Mouse (Mus musculus) thymus, adult 18-20 months (tissue): ENCODE results near the gene Slc28a3.
A peak's percentile ranks its signal among the peaks of the same experiment; 100 is the strongest.

Experiments used
- DNase-seq, 2 experiments: peaks; one replicate each; pipeline ENCODE4 v3.0.0; 2022; ENCODE audit warnings: mixed read lengths in 2 of 2

The Slc28a3 gene

DNA sequence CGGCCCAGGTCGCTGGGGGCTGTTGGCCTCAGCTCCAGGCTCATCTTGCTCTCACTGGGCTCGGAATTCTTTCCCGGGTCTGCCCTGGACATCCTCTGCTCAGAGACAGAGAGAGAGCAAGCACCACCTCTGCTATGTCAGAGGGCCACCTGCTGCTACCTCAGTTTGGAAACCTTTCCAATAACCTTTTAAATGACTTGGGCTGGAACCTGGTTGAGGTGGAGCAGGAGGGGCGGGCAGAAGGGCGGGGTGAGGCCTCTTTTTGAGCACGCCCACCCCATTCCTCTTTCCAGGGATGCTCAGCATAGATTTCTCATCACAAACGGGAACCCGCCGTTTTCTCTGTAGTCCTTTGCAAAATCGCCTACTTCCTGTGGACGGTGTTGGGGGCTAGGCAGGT lies at the start of gene Slc28a3:
Gene Slc28a3, minus strand, starts transcription at position 162 of the 400 bp plus-strand sequence.
- no peak for DNase-seq

DNA sequence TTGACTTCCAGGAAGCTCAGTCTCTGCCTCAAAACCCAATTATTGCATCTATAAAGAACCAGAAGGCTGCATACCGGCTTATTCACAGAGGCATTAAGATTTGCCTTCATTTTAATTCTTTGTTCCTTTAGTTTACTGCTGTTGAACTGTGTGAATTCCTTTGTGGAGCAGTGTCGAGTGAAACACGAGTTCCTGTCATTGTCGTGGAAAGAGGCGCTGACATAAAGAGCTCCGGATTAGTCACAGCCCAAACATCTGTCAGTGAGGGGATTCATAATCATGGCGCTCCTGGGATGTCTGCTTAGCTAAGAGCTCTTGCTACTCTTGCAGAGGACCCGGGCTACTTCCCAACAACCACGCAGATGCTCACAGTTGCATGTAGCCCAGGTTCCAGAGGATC lies 47.3 kb upstream of the Slc28a3 start:
- DNase-seq: no peak

DNA sequence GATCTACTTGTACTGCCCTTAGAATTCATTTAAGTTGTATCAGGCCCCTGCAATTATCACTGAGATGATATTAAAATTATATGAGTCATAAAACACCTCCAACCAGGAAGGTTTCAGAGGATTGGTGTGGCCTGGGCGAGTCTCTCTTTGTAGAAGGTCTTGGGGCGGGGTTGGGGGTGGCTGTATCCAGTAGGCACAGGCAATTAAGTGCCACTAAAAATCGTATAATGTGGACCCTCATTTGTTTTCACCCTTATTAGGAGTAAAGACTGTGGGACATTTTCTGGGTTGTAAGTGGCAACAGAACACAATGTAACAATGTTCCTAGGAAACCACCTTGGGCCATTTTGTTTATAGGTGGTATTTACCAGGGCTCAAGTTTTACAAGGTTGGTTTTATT lies 46.2 kb upstream of the Slc28a3 start:
- no peak for DNase-seq

DNA sequence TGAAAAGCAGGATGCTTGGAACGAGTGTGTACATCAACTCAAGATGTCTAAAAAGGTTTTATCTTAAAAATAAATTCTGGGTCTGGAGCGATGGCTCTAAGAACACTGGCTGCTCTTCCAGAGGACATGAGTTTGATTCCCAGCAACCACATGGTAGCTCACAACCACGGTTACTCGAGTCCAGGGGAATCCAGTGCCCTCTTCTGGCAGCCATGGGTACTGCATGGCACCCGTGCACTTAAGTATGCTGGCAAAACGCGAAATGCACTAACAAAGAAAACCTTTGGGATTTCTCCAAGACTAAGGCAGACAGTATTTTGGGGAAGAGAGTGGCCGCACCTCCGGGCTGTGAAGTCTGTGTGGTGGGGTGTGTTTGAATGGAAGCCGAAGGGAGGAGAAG lies 44.9 kb upstream of the Slc28a3 start:
- DNase-seq: no peak

GRCm38 (mm10) chr13:58640330-58640729 lies 29.7 kb upstream of the Slc28a3 start:
- no peak for DNase-seq

GRCm38 (mm10) chr13:58638950-58639349 lies 28.3 kb upstream of the Slc28a3 start:
- DNase-seq: no peak

DNA sequence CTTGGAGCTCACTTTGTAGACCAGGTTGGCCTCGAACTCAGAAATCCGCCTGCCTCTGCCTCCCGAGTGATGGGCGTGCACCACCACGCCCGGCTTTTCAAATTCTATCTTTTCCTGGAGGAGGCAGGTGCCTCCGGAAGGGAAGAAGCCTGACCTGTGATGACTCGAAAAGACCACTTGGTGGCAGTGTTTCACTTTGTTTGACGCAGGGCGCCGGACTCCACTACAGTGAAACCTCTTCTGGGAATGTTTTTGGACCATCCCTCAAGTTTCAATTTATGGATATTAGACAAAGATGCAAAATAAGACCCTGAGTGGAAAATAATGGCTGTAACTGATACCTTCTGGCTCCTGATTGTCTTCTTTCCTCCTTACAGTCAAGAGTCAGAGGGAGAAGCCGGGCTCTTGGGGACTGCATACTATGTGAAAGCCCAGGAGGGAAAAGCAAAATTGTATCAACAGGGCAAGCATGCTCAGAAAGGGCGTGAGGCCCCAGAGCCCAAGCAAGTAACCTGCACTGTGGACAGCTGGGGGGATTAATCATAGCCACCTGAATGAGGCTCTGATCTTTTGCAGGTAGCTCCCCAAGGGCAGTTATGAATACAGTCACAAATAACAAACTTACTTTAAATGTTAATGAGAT lies 26.8 kb upstream of the Slc28a3 start:
- DNase-seq: peak in 1 of 2 experiments; percentile 5

GRCm38 (mm10) chr13:58633887-58634286 lies 23.2 kb upstream of the Slc28a3 start:
- no peak for DNase-seq

DNA sequence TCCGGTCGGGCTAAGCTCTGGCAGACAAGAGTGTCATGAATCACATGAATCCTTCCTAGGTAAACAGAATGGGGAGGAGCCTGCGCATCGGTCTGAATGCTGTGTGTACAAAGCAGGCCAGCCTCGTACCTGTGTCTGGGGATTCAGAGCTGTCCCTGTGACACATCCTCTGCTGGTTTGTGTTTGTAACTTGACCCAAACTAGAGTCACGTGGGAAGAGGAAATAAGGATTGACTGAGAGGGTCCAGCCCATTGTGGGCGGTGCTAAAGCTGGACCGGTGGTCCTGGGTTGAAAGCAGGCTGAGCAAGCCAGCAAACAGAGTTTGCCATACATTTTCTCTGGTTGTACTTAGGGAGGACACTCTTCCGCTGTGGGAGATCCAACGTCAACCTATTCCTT lies 20.1 kb upstream of the Slc28a3 start:
- no peak for DNase-seq

DNA sequence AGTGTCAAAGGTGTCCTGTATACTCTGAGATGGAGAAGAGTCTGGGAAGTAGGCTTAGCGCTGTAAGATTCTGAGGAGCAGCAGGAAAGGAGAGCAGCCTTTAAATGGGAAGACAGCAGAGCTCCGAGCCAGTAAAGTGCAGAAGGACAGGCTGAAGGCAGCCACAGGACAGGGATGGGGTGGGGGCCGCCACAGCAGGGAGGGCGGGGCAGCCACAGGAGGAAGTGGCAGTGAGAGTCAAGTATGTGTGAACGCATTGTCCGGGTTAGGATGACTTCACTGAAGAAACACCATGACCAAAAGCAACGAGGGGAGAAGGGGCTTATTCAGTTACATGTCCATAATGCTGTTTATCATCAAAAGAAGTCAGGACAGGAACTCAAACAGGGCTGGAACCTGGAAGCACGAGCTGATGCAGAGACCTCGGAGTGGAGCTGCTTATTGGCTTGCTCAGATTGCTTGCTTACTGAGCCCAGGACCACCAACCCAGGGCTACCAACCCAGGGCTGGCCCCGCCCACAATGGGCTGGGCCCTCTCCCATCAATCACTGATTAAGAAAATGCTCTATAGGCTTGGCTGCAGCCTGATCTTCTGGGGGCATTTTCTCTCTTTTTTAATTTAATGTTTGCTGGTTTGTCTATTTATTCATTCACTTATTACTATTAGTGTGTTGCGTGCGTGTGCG lies 18.8 kb upstream of the Slc28a3 start:
- no peak for DNase-seq

DNA sequence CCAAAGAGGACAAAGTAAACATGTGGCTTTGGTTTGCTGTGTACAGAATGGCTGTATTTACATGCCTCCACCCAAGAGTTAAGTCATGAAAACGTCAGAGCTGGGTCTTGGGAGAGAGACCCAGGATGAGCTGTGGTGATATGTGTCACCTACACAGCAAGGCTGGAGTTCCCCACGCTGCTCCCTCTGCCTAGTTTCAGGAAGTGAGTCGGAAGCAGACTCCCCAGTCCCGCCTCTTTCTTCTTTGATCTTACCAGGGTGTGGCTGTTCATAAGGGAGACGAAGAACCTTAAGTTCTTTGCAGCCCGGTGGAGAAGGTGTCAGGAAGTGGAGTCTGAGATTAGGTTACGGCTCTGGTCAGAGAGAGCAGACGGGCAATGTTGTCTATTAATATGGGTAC lies 12.0 kb upstream of the Slc28a3 start:
- peak in 1 of 2 experiments; percentile 4 for DNase-seq

DNA sequence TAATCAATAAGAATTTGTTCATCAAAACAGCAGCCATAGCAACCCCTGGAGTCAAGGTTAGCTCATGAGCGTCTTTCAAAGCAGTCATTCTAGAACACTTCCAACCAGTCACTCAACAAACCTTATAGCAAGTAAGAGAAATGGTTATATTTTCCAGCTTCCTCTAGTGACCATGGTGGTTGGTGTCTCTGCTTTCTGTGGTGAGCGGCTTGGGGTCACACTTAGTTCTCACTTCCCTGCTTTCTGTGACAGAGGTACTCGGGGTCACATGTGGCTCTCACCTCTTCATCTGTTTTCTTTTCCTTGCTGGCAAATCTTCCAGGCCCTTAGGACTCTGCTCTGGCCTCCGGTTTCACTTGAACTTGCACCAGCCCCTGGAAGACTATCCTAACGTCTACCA lies 8.6 kb upstream of the Slc28a3 start:
- no peak for DNase-seq

DNA sequence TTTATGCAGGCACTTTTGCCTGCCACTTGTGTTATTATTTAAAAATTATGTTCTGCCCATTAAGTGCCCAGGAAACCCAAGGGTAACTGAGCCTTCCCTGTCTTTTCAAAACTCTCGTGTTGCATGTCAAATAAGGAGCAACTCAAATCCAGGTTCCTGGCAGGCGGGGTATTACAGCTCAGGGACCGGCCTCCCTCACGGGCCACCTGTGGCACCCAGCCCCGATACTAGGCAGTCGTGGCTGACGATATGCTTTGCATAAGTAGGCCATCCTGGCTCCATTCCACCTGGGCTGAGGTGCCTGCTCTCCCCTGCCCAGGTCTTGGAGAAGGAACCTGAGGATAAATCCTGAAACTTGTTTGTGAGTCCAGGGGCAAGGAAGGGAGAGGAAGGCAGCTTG lies 618 bp downstream of the Slc28a3 start:
- DNase-seq: no peak

DNA sequence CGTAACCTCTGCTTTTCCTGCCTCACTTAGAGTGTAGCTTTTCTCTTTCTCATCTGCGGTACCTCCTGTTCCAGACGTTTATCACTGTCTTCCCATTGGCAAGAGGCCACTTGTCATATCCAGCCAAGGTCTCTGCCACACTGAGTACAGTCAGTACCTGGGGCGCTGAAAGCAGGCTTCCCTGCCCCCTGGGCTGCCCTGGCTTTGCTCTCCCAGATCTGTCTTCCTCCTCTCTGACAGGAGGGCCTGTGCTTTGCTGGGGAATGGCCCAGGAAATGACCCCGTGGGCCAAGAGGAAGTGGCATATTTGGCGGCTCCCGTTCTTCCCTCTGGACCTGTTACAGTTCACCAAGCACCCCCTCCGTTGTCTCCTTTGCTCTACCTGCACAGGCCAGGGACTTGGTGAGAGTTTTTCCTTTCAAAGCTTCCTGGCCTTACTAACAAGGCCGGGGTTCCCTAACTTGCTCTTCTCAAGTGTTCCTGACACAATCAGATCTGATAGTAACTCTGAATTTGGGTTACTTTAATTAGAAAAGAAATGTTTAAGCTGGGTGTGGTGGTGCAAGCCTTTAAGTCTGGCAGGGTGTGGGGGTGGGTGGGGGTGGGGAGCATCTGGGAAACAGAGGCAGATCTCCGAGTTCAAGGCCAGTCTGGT lies 9.3 kb downstream of the Slc28a3 start:
- no peak for DNase-seq

- no peak for DNase-seq
Observed at GRCm38 (mm10) chr13:58598578-58598977, 12.1 kb downstream of the Slc28a3 start.

GRCm38 (mm10) chr13:58593129-58593528 lies 17.5 kb downstream of the Slc28a3 start:
- peak; percentile 11 to 14 for DNase-seq

DNA sequence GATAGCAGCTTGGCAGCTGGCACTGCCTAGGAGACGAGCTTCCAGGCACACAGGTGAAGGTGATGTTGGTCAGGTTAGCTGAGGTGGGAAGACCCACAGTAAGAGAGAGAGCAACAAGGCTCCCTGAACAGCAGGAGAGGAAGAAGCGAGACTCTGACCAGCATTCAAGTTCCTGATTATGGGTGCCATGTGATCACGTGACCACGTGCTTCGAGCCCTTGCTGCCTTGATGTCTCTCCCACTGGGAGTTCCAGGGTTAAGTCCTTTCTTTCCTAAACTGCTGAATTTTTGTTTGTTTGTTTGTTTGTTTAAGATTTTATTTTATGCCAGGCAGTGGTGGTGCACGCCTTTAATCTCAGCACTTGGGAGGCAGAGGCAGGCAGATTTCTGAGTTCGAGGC lies 18.8 kb downstream of the Slc28a3 start:
- DNase-seq: no peak

DNA sequence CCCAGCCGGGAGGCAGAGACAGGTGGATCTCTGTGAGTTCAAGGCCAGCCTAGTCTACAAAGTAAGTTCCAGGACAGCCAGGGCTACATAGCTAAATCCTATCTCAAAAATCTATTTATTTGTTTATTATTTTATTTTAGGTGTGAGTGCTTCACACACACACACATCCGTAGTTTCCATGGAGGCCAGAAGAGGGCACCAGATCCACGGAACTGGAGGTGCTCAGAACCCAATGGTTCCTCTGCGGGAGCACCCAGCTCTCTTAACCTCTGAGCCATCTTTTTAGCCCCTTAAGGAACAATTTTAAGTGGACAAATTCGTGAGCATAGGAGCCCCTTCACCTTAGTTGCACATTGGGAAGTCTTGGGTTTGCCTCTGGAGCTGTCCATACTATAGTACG lies 20.0 kb downstream of the Slc28a3 start:
- no peak for DNase-seq

DNA sequence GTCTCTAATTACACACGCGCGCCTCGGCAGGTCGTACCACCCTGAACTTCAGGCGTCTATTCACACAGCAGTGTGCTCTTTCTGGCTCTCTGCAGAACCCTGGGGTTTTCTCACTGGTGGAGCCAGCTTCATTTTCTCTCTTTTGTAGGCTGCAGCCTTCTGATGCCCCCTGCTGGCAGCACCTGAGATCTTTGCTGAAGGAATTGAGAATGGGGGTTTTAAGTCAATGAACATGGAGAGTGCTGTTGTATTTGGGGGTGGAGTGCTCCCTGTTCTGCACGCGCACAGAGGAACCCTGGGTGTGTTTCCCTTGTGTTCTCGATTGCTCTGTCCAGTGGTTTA lies 21.2 kb downstream of the Slc28a3 start:
- peak; percentile 20 to 30 for DNase-seq

GRCm38 (mm10) chr13:58588655-58589516 lies 21.8 kb downstream of the Slc28a3 start:
- no peak for DNase-seq

DNA sequence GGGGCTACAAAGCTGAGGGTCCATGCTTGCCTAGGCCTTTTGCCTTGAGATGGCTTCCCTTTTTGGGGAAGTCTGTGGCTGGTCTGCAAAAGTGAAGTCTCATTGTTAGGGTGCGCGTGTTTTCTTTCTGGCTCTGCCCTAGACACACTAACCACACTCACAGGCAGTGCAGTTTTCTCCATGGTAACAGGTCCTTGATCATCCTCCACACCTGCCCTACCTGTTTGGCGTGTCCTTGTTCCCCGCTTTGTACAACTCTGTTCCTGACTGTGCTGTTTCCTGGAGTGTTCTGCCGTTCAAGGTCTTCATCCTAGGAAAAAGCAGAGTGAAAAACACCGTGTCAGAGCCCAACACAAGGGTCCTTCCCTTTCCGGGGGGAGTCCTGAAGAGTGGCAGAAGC lies 22.7 kb downstream of the Slc28a3 start:
- no peak for DNase-seq

GRCm38 (mm10) chr13:58566181-58566580 lies 44.5 kb downstream of the Slc28a3 start:
- DNase-seq: no peak

DNA sequence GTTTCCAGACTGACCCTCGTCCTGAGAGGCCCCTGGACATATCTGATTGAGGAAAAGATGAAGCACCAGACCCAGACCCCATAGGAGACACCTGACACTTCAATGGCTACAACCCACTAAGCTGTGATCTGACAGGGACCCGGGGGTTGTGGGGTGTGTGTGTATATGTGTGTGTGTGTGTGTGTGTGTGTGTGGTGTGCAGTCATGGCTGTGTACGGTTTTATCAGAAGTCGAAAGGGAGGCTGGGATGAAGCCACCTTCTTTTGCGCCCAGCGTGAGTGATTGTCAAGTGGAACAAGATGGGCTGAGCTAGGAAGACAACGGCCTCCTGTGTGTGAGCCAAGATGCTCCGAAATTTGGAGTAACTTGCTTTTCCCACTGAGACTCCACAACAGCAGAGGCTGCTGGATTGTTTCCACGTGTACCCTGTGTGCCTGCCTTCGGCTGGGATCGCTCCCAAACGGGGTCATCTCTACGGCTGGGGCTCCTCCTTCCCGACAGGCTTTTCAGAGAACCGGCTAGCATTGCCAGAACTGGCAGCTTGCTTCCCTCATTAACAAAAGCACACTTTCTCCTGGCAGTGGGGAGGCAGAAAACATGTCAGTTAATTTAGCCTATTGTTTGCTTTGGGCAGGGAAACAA lies 50.1 kb downstream of the Slc28a3 start:
- DNase-seq: no peak
